Mouse (Mus musculus): ENCODE results near the gene Gatad2b. TPM values are rescaled to one million over a fixed set of nuclear protein-coding genes. Genes with fewer than 3 reads are reported as not detected.
A peak's percentile ranks its signal among the peaks of the same experiment; 100 is the strongest.
"Not testable (repeated sequence)": the region's sequence is repeated elsewhere in the genome, so short reads cannot be mapped to it uniquely, and the experiment has no call there.

Gene Gatad2b
- polyA plus RNA-seq, 1 experiment from 2014 or later, result 3.9 TPM

- H3K4me1 ChIP-seq (ENCODE audit: control insufficient read depth, low read depth, low read length), result peaks cover 19% of the 10 kb centered on the region
Measured at GRCm38 (mm10) chr3:90253174-90253573, 39.8 kb upstream of the Gatad2b start.

GRCm38 (mm10) chr3:90253653-90254418 lies 39.1 kb upstream of the Gatad2b start, which contains the start of gene Crtc2:
Gene Crtc2, plus strand, starts transcription at chr3:90254163.
- Histone ChIP-seq H3K4me3 (ENCODE audit: low read depth, low read length) (peak within 1 kb of the TSS; percentile 83), H3K36me3 (ENCODE audit: control insufficient read depth, insufficient read depth) (no peaks in the 10 kb centered on the region; the same call in 1 of the 2 replicates), H3K27me3 (ENCODE audit: control insufficient read depth, insufficient read depth, low read depth, low read length) (no peaks in the 10 kb centered on the region), H3K4me2 (ENCODE audit: low read depth, low read length) (peak within 1 kb of the TSS; percentile 85), H3K27ac (ENCODE audit: low read length) (peak within 1 kb of the TSS; percentile 85), H3K9ac (ENCODE audit: low read depth, low read length) (peak within 1 kb of the TSS; percentile 85), H3K9me3 (replicated peaks; ENCODE audit: control insufficient read depth, low read length) (no peaks in the 10 kb centered on the region), H3K4me1 (ENCODE audit: control insufficient read depth, low read depth, low read length) (peaks cover 12% of the 10 kb centered on the region)
- ATAC-seq (ENCODE audit: low read depth), result peak; percentile 99
- WGBS (ENCODE audit: insufficient replicate concordance), result 2% methylated on average over 40 of the region's 40 CpGs

More at GRCm38 (mm10) chr3:90253174-90253573, 39.8 kb upstream of the Gatad2b start:
- not testable (repeated sequence) for ATAC-seq (ENCODE audit: low read depth); H3K36me3 ChIP-seq (ENCODE audit: control insufficient read depth, insufficient read depth); H3K9me3 ChIP-seq (replicated peaks; ENCODE audit: control insufficient read depth, low read length); H3K27ac ChIP-seq (ENCODE audit: low read length); H3K9ac ChIP-seq (ENCODE audit: low read depth, low read length); H3K27me3 ChIP-seq (ENCODE audit: control insufficient read depth, insufficient read depth, low read depth, low read length); H3K4me2 ChIP-seq (ENCODE audit: low read depth, low read length); H3K4me3 ChIP-seq (ENCODE audit: low read depth, low read length)
- 54% methylated on average over 1 of the region's 1 CpGs for WGBS (ENCODE audit: insufficient replicate concordance)

GRCm38 (mm10) chr3:90254419-90255193 lies 38.4 kb upstream of the Gatad2b start:
- Histone ChIP-seq H3K27ac (ENCODE audit: low read length) (peak overlapping the region; percentile 85), H3K4me2 (ENCODE audit: low read depth, low read length) (peak overlapping the region; percentile 85), H3K27me3 (ENCODE audit: control insufficient read depth, insufficient read depth, low read depth, low read length) (no peaks in the 10 kb centered on the region), H3K9ac (ENCODE audit: low read depth, low read length) (peak overlapping the region; percentile 85), H3K4me3 (ENCODE audit: low read depth, low read length) (peak overlapping the region; percentile 83), H3K36me3 (ENCODE audit: control insufficient read depth, insufficient read depth) (peaks cover 4% of the 10 kb centered on the region), H3K4me1 (ENCODE audit: control insufficient read depth, low read depth, low read length) (peaks cover 7% of the 10 kb centered on the region), H3K9me3 (replicated peaks; ENCODE audit: control insufficient read depth, low read length) (no peaks in the 10 kb centered on the region)
- ATAC-seq (ENCODE audit: low read depth), result peak; percentile 66
- WGBS (ENCODE audit: insufficient replicate concordance), result under 1% methylated on average over 41 of the region's 41 CpGs

- peak overlapping the region; percentile 83 for H3K4me3 ChIP-seq (ENCODE audit: low read depth, low read length)
- WGBS (ENCODE audit: insufficient replicate concordance), result 6% methylated on average over 2 of the region's 2 CpGs
- peak overlapping the region; percentile 85 for H3K4me2 ChIP-seq (ENCODE audit: low read depth, low read length)
- ATAC-seq (ENCODE audit: low read depth), result no peak
- peak overlapping the region; percentile 85 for H3K27ac ChIP-seq (ENCODE audit: low read length)
- peak overlapping the region; percentile 85 for H3K9ac ChIP-seq (ENCODE audit: low read depth, low read length)
- H3K4me1 ChIP-seq (ENCODE audit: control insufficient read depth, low read depth, low read length), result peaks cover 7% of the 10 kb centered on the region
- no peaks in the 10 kb centered on the region for H3K27me3 ChIP-seq (ENCODE audit: control insufficient read depth, insufficient read depth, low read depth, low read length)
- peaks cover 5% of the 10 kb centered on the region; the same call in 1 of the 2 replicates for H3K36me3 ChIP-seq (ENCODE audit: control insufficient read depth, insufficient read depth)
- H3K9me3 ChIP-seq (replicated peaks; ENCODE audit: control insufficient read depth, low read length), result no peaks in the 10 kb centered on the region
Measured at GRCm38 (mm10) chr3:90255194-90255565, 37.8 kb upstream of the Gatad2b start.

GRCm38 (mm10) chr3:90255784-90256353 lies 37.1 kb upstream of the Gatad2b start:
- H3K36me3 ChIP-seq (ENCODE audit: control insufficient read depth, insufficient read depth), result peaks cover 5% of the 10 kb centered on the region
- no peak overlapping the region for H3K4me3 ChIP-seq (ENCODE audit: low read depth, low read length)
- peaks cover 7% of the 10 kb centered on the region for H3K4me1 ChIP-seq (ENCODE audit: control insufficient read depth, low read depth, low read length)
- ATAC-seq (ENCODE audit: low read depth), result no peak
- no peak overlapping the region for H3K27ac ChIP-seq (ENCODE audit: low read length)
- H3K27me3 ChIP-seq (ENCODE audit: control insufficient read depth, insufficient read depth, low read depth, low read length), result no peaks in the 10 kb centered on the region
- WGBS (ENCODE audit: insufficient replicate concordance), result 86% methylated on average over 14 of the region's 14 CpGs
- H3K9me3 ChIP-seq (replicated peaks; ENCODE audit: control insufficient read depth, low read length), result no peaks in the 10 kb centered on the region
- no peak overlapping the region for H3K4me2 ChIP-seq (ENCODE audit: low read depth, low read length)
- no peak overlapping the region for H3K9ac ChIP-seq (ENCODE audit: low read depth, low read length)

- H3K4me3 ChIP-seq (ENCODE audit: low read depth, low read length), result no peak overlapping the region
- no peaks in the 10 kb centered on the region for H3K27me3 ChIP-seq (ENCODE audit: control insufficient read depth, insufficient read depth, low read depth, low read length)
- no peak overlapping the region for H3K4me2 ChIP-seq (ENCODE audit: low read depth, low read length)
- no peak overlapping the region for H3K9ac ChIP-seq (ENCODE audit: low read depth, low read length)
- peaks cover 5% of the 10 kb centered on the region for H3K36me3 ChIP-seq (ENCODE audit: control insufficient read depth, insufficient read depth)
- no peak overlapping the region for H3K27ac ChIP-seq (ENCODE audit: low read length)
- H3K9me3 ChIP-seq (replicated peaks; ENCODE audit: control insufficient read depth, low read length), result no peaks in the 10 kb centered on the region
- peaks cover 7% of the 10 kb centered on the region for H3K4me1 ChIP-seq (ENCODE audit: control insufficient read depth, low read depth, low read length)
- ATAC-seq (ENCODE audit: low read depth), result no peak
- WGBS (ENCODE audit: insufficient replicate concordance), result 77% methylated on average over 19 of the region's 19 CpGs
Measured at GRCm38 (mm10) chr3:90256731-90257530, 36.0 kb upstream of the Gatad2b start.

GRCm38 (mm10) chr3:90258521-90258920 lies 34.5 kb upstream of the Gatad2b start:
- peak; percentile 9; the same call in 1 of the 2 replicates for ATAC-seq (ENCODE audit: low read depth)

GRCm38 (mm10) chr3:90263121-90263771 lies 29.7 kb upstream of the Gatad2b start:
- no peaks in the 10 kb centered on the region for H3K9me3 ChIP-seq (replicated peaks; ENCODE audit: control insufficient read depth, low read length)
- peaks cover 5% of the 10 kb centered on the region for H3K36me3 ChIP-seq (ENCODE audit: control insufficient read depth, insufficient read depth)
- WGBS (ENCODE audit: insufficient replicate concordance), result 78% methylated on average over 5 of the region's 5 CpGs
- H3K4me1 ChIP-seq (ENCODE audit: control insufficient read depth, low read depth, low read length), result peaks cover 22% of the 10 kb centered on the region
- no peaks in the 10 kb centered on the region for H3K27me3 ChIP-seq (ENCODE audit: control insufficient read depth, insufficient read depth, low read depth, low read length)
- H3K9ac ChIP-seq (ENCODE audit: low read depth, low read length), result no peak overlapping the region
- no peak overlapping the region for H3K27ac ChIP-seq (ENCODE audit: low read length)
- H3K4me3 ChIP-seq (ENCODE audit: low read depth, low read length), result no peak overlapping the region
- no peak for ATAC-seq (ENCODE audit: low read depth)
- H3K4me2 ChIP-seq (ENCODE audit: low read depth, low read length), result no peak overlapping the region

More at GRCm38 (mm10) chr3:90258521-90258920, 34.5 kb upstream of the Gatad2b start:
- no peak overlapping the region for H3K4me2 ChIP-seq (ENCODE audit: low read depth, low read length)
- H3K36me3 ChIP-seq (ENCODE audit: control insufficient read depth, insufficient read depth), result peaks cover 5% of the 10 kb centered on the region
- no peak overlapping the region for H3K9ac ChIP-seq (ENCODE audit: low read depth, low read length)
- peaks cover 7% of the 10 kb centered on the region for H3K4me1 ChIP-seq (ENCODE audit: control insufficient read depth, low read depth, low read length)
- H3K4me3 ChIP-seq (ENCODE audit: low read depth, low read length), result no peak overlapping the region
- 68% methylated on average over 4 of the region's 4 CpGs for WGBS (ENCODE audit: insufficient replicate concordance)
- peak overlapping the region; percentile 1; the same call in 1 of the 2 replicates for H3K27ac ChIP-seq (ENCODE audit: low read length)
- no peaks in the 10 kb centered on the region for H3K27me3 ChIP-seq (ENCODE audit: control insufficient read depth, insufficient read depth, low read depth, low read length)
- no peaks in the 10 kb centered on the region for H3K9me3 ChIP-seq (replicated peaks; ENCODE audit: control insufficient read depth, low read length)

All from liver, embryonic 16.5 days (tissue).